Mouse (Mus musculus): ENCODE results near the gene Efcab8. TPM values are rescaled to one million over a fixed set of nuclear protein-coding genes. Genes with fewer than 3 reads are reported as not detected.

The Efcab8 gene
- polyA plus RNA-seq, 1 experiment from 2014 or later, result not detected

DNA sequence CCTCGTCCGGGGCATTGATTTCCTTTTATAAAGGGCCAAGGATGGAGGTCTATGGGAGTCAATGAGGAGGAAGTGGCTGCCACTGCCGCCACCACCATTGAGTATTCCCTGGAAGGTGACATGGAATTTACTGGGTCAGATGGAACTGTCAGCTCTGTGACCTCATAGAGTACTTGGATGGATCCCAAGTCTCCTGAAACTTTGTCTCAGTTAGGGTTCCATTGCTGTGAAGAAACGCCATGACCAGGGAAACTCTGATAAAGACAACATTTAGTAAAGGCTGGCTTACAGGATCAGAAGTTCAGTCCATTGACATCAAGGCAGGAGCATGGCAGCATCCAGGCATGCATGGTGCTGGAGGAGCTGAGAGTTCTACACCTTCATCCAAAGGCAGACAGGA, 91.3 kb downstream of the Efcab8 start, which contains the start of gene Sun5:
Sun5 (minus strand) TSS at position 101 of the 400 bp plus-strand sequence.
- Histone ChIP-seq H3K36me3 (ENCODE audit: control insufficient read depth, insufficient read depth, low read length) (no peaks in the 10 kb centered on the region), H3K4me1 (ENCODE audit: control insufficient read depth, insufficient read depth, low read length) (no peaks in the 10 kb centered on the region), H3K4me2 (ENCODE audit: low read depth) (no peak within 1 kb of the TSS), H3K9me3 (ENCODE audit: control insufficient read depth, low read length) (no peaks in the 10 kb centered on the region), H3K4me3 (ENCODE audit: low read depth, low read length) (no peak within 1 kb of the TSS), H3K9ac (ENCODE audit: low read length) (no peak within 1 kb of the TSS), H3K27me3 (ENCODE audit: control insufficient read depth, insufficient read depth, low read length) (no peaks in the 10 kb centered on the region), H3K27ac (ENCODE audit: low read depth, low read length) (no peak within 1 kb of the TSS)
- 86% methylated on average over 4 of the region's 4 CpGs for WGBS
- DNase-seq (ENCODE audit: low spot score), result no peak
- ATAC-seq (ENCODE audit: insufficient read depth, low FRiP score, low TSS enrichment), result no peak

- H3K36me3 ChIP-seq (ENCODE audit: control insufficient read depth, insufficient read depth, low read length), result no peaks in the 10 kb centered on the region
Measured at GRCm38 (mm10) chr2:153874745-153875144, 95.0 kb downstream of the Efcab8 start, which contains the start of gene Bpifb2. Gene Bpifb2, plus strand, starts transcription at chr2:153875045.

More at GRCm38 (mm10) chr2:153874745-153875144, 95.0 kb downstream of the Efcab8 start, which contains the start of gene Bpifb2:
- Histone ChIP-seq H3K4me3 (ENCODE audit: low read depth, low read length) (no peak within 1 kb of the TSS), H3K4me1 (ENCODE audit: control insufficient read depth, insufficient read depth, low read length) (no peaks in the 10 kb centered on the region), H3K9ac (ENCODE audit: low read length) (no peak within 1 kb of the TSS), H3K9me3 (ENCODE audit: control insufficient read depth, low read length) (no peaks in the 10 kb centered on the region), H3K4me2 (ENCODE audit: low read depth) (no peak within 1 kb of the TSS), H3K27me3 (ENCODE audit: control insufficient read depth, insufficient read depth, low read length) (no peaks in the 10 kb centered on the region), H3K27ac (ENCODE audit: low read depth, low read length) (no peak within 1 kb of the TSS)
- WGBS, result 71% methylated on average over 9 of the region's 9 CpGs
- no peak for ATAC-seq (ENCODE audit: insufficient read depth, low FRiP score, low TSS enrichment)
- DNase-seq (ENCODE audit: low spot score), result no peak

Other genes with a start within 250 kb of the Efcab8 start
- 32.1 and 37.5 TPM in 2 replicates for gene Nol4l, start 250.0 kb upstream of the Efcab8 start, polyA plus RNA-seq (2014; fragmentation: Nextera tagmentation; extraction: Ambion mirVana)
- gene Commd7, start 147.2 kb upstream of the Efcab8 start, polyA plus RNA-seq (2014; fragmentation: Nextera tagmentation; extraction: Ambion mirVana), result 64.6 and 68.9 TPM in 2 replicates
- 11.0 and 13.3 TPM in 2 replicates for gene Dnmt3b, start 130.5 kb upstream of the Efcab8 start, polyA plus RNA-seq (2014; fragmentation: Nextera tagmentation; extraction: Ambion mirVana)
- gene Dnmt3c, start 83.3 kb upstream of the Efcab8 start, polyA plus RNA-seq (2014; fragmentation: Nextera tagmentation; extraction: Ambion mirVana), result not detected in 2 replicates
- 351 and 357 TPM in 2 replicates for gene Mapre1, start 38.7 kb upstream of the Efcab8 start, polyA plus RNA-seq (2014; fragmentation: Nextera tagmentation; extraction: Ambion mirVana)
- gene Sun5, start 91.2 kb downstream of the Efcab8 start, polyA plus RNA-seq (2014; fragmentation: Nextera tagmentation; extraction: Ambion mirVana), result not detected in 2 replicates
- gene Bpifb2, start 95.1 kb downstream of the Efcab8 start, polyA plus RNA-seq (2014; fragmentation: Nextera tagmentation; extraction: Ambion mirVana), result not detected in 2 replicates
- gene Bpifb6, start 120.5 kb downstream of the Efcab8 start, polyA plus RNA-seq (2014; fragmentation: Nextera tagmentation; extraction: Ambion mirVana), result not detected in 2 replicates
- not detected in 2 replicates for gene Bpifb3, start 138.3 kb downstream of the Efcab8 start, polyA plus RNA-seq (2014; fragmentation: Nextera tagmentation; extraction: Ambion mirVana)
- not detected in 2 replicates for gene Bpifb4, start 158.3 kb downstream of the Efcab8 start, polyA plus RNA-seq (2014; fragmentation: Nextera tagmentation; extraction: Ambion mirVana)
- not detected in 2 replicates for gene Bpifa6, start 195.0 kb downstream of the Efcab8 start, polyA plus RNA-seq (2014; fragmentation: Nextera tagmentation; extraction: Ambion mirVana)
- gene Bpifa2, start 228.3 kb downstream of the Efcab8 start, polyA plus RNA-seq (2014; fragmentation: Nextera tagmentation; extraction: Ambion mirVana), result not detected in 2 replicates

Data from neural tube, embryonic 11.5 days (tissue).